Mouse (Mus musculus): ENCODE results near the gene Lrrn2. TPM values are rescaled to one million over a fixed set of nuclear protein-coding genes. Genes with fewer than 3 reads are reported as not detected.
"Not testable (repeated sequence)": the region's sequence is repeated elsewhere in the genome, so short reads cannot be mapped to it uniquely, and the experiment has no call there.

The Lrrn2 gene
- total RNA-seq, 2 experiments from 2014 or later = 206 to 208 TPM

DNA sequence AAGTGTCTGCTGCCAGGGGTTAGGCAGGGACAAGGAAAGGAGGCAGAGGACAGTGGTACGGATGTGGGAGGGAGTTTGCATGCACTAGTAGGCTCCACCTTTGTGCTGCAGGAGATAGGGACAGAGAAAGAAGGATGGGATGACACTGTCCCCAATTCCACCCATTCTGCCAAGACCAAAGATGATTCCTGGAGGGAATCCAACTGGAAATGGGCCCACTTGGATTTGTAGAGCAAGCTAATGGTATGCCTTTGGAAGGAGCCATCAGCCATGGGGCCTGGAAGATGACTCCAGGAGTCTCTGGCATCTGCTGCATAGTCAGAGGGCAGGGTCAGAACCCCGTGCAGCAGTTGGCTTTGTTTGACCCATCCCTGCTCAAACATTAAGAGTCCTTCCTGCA is 52.3 kb downstream of the Lrrn2 start:
- no peak for DNase-seq

DNA sequence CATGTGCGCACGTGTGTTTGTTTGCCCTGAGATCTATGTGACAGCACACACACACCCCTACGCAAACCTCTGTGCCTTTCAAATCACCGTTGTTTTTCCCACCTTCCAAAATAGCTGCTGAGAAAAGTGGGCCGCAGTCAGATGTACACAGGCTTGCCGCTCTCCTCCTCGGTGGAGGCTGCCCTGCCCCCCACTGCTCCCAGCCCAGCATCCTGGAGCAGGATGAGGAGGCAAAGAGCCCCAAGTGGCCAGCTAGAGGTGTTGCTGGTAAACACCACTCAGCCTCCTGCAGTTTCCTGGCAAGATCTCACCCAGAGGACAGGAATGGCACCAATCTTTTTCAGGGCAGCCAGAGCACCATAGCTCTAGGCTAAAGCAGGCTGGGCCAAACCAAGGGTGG is 54.8 kb downstream of the Lrrn2 start:
- DNase-seq = no peak

DNA sequence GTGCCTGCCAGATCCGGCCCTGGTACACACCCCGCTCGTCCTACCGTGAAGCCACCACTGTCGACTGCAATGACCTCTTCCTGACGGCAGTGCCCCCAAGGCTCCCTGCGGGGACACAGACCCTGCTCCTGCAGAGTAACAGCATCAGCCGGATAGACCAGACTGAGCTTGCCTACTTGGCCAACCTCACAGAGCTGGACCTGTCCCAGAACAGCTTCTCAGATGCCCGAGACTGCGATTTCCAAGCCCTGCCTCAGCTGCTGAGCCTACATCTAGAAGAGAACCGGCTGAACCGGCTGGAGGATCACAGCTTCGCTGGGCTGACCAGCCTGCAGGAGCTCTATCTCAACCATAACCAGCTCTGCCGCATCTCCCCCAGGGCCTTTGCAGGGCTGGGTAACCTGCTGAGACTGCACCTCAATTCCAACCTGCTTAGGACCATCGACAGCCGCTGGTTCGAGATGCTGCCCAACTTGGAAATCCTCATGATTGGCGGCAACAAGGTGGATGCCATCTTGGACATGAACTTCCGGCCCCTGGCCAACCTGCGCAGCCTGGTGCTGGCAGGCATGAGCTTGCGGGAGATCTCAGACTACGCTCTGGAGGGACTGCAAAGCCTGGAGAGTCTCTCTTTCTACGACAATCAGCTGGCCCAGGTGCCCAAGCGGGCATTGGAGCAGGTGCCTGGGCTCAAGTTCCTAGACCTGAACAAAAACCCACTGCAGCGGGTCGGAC is 57.4 kb downstream of the Lrrn2 start:
- no peak for DNase-seq

DNA sequence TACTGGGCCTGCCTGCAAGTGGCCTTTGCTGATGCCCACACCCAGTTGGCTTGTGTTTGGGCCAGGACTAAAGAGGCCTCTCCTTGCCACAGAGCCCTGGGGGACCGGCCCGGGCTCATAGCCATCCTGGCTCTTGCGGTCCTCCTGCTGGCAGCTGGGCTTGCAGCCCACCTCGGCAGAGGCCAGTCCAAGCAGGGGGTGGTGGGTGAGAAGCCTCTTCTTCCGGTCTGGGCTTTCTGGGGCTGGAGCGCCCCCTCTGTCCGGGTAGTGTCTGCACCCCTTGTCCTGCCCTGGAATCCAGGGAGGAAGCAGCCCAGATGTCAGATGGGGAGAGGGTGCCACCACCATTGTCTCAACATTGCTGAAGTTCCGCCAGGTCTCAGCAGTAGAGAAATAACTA is 58.9 kb downstream of the Lrrn2 start:
- peak in 1 of 2 experiments; percentile 68 for DNase-seq

DNA sequence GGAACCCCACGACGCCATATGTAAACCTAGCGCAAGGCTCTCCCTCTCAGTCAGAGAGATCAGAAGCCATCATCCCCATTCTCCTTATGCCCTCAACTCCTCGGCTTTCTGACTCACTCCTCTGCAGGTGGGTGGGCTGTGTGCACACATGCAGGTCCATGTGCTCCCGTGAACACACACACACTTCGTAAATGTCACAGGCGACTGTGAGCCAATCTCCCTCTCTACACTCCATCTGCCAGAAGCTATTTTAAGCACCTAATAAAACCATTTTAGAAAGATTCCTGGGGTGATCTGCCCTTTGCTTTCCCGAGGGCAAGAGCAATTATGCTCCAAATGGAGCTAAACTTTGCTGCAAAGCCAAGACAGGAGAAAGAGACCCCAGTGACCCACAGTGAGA is 65.8 kb downstream of the Lrrn2 start:
- no peak for DNase-seq

DNA sequence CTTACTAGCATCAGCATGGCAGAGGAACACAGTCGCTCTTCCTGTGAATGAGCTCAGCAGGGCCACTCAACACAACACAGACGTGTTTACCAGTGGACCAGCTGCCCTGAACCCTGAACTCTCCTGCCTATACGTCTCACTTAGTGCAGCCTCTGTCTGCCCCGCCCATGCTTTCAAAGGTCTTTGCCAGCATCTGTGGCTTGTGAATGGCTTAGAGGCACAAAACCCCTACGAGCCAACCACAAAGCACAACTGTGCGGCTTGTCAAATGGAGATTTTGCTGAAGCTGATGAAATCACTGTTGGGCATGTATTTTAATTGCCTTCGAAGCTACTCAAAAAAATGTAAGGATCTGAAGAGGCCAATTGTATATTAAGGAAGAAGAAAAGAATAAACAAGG is 67.7 kb downstream of the Lrrn2 start:
- no peak for DNase-seq

DNA sequence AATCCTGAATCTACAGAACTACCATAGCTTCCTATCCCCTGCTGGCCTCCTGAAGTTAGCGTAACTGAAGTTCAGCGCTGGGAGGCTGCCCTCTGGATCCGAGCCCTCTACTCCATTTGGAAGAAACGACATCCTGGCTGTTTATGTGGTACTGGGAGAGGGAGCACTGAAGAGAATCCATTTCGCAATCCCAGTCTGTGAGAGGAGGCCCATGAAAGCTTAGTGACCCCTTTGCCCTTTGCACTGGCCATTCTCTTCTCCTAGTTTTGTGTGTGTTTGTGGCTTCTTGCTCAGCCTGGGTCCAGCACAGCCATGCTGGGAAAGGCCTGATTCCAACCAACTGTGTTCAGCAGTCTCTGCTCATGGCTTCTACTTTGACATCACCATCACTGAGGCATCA is 76.7 kb downstream of the Lrrn2 start:
- no peak for DNase-seq

DNA sequence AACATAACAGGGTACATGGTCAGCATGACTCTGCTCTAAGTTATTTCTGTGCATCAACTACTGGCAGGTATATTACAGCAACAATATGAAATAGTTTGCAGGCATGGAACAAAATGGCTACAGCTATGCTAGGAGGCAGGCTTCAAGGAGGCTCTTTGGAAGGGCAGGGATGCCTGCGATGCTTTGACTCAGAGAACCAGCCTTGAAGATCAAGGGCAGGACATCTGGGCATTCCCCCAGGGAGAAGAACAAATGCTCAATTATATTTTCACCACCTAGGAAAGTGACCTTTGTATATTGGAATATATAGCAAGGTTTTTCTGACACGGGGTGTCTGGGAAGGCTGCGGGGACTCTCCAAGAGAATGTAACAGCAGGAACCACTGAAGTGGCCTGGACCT is 81.7 kb downstream of the Lrrn2 start:
- DNase-seq = no peak

DNA sequence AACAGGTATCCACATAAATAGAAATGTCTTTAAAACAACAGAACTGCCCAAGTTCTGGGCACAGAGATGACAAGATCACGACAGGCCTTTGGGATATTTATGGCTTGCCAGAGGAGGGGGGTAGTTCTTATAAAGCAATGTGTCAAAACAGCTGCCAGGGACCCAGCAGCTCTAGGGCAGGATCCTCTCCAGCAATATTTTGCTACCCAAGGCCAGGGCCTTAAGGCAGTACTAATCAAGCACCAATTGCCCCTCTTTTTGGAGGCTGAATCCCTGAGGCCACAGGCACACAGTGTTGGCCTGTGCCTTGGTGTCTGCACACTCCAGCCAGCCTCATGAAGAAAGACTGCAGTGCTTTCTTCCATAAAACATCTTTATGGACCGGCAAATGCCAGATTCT is 84.0 kb downstream of the Lrrn2 start:
- no peak for DNase-seq

DNA sequence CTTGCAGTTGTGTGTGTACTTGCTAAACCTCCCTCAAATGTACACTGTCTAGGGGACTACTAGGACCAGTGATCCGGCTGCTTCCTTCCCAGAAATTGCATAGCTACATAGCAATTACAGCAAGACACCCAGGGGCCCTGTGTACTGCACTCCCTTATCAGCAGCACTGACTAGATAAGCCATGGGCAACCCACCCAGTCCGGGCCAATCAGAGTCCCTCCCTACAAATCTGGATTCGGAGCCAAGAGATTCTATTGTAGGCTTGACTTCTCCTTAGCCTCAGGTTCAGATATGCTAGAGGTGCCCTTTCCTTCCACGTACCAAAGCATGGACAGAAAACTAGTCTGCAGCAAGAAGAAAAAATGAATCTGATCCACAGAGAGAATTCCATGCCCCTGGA is 84.6 kb downstream of the Lrrn2 start:
- no peak for DNase-seq

DNA sequence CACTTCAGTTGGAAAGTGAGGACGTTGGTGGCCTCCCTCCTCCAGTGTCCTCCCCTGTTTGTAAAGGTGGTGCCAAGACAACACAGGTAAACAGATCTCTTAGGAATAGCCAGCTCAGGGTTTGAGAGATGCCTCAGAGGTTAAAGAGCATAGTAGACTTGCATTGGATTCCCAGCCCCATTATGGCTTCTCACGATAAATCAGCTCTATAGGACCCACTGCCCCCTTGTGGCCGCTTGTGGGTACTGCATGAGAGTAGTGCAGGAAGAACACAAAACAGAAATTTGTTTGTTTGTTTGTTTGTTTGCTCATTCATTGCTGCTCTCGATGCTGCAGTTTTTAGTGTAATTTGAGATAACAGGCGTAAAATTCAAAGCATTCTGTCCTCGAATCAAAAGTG is 88.6 kb downstream of the Lrrn2 start:
- peak in 1 of 2 experiments; percentile 28 for DNase-seq

DNA sequence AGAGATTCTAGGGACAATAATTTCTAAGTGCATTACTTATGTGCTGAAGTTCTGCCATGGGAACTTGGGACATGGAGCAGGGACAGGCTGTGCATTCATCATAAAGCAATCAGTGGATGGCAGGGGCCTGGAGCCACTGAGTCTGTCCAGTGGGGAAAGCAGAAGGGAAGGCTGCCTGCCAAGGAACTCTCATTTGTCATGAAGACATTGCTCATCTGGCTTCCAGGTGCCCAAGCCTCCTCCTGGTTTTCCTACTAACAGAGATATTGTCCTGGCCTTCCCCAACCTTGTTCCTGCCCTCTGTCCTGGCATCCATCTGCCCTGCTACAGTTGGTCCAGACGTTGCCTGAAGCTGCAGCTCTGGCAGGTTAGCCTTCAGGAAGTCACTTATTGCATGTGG is 97.3 kb downstream of the Lrrn2 start:
- no peak for DNase-seq

DNA sequence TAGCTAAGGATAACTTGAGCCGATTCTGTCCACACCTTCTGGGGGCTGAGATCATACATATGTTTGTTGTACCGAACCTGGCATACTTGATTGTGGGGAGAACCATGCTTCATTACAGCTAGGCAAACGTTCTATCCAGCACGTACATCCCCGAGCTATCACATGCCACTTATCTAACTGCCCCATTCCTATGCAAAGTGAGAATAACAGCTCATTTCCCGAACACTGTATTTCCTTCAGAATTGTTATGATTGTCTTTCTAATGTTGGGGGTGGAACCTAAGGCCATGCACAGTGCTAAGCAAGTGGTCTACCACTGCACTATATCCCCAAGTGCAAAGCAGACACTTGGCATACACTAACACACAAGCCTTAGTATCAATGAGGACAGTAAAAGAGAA is 101.2 kb downstream of the Lrrn2 start:
- DNase-seq = no peak

DNA sequence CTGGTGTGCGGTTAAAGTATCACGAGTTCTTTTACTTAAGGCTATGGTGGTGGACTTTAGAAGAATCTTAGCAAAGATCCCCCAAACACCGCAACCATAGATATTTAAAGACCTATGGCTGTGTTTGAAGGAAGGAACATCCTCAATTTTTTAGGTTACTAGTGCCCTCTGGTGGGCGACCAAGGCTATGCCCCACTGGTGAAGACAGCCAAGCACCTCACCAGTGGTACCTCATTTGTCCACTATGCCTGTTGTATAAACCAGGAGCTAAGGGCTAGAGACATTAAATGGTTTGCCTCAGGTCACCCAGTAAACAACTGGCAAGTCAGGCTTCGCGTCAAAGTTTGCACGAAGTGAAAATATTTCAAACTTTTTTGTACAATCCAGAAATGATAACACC is 102.7 kb downstream of the Lrrn2 start:
- DNase-seq = peak; percentile 55 to 61

DNA sequence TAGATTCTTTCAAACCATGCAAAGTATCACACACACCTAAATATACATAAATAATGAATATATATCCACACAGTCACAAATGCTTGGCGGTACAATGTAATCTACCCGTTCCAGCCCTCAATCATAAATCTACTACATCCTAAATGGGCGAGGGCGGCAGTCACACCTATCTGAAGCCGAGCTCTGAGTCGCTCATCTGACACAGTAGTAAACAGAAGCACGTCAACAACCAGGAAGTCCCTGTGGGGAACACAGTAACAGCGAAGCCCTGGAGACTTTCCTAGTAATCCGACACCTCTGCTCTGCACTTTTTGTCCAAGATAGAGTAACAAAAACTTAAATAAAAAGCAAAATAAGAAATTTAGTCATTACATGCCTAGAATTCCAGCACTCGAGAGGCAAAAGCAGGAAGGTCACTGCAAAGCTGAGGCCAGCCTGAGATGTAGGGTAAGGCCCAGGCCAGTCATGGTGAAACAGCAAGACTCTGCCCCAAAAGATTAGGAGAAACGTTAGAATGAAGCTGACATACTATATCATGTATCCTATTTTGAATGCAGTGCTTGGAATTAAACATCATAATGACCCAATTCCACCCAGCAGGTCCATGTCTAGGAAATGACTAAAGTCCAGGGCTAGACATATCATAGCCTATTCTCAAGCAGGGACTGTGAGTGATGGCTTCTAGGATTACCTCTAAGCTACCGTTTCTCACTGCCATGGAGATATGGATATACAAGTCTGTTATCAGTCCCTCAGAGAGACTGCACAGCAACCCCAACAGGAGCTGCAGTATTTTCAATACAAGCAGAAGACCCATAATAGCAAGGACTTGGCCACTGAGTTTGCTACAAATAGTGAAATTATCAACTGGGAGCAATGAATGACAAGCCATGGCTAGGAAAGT is 108.7 kb downstream of the Lrrn2 start:
- not testable (repeated sequence) for DNase-seq

Small RNAs within 50 kb of the gene (microRNA-seq; reads per million reads assigned to microRNA genes)
- gene Gm44300 = 0 reads per million in 2 experiments

Other genes with a start within 250 kb of the Lrrn2 start
- 100 to 1,000 TPM; 174 to 193 TPM for gene Nfasc, start 138.5 kb upstream of the Lrrn2 start, total RNA-seq (2021)
- 100 to 1,000 TPM in 1 of 2 experiments, 10 to 100 TPM in 1; 86.0 to 101 TPM for gene Mdm4, start 150.3 kb downstream of the Lrrn2 start, total RNA-seq (2021)
- gene Pik3c2b, start 165.4 kb downstream of the Lrrn2 start, total RNA-seq (2021) = 10 to 100 TPM; 14.7 to 16.2 TPM

All from layer of hippocampus, postnatal 36 days (tissue).